Mouse (Mus musculus) NIH3T3 (cell line): ENCODE measurements around the gene Atf1.

ENCODE experiments used
- DNase-seq: peaks from one replicate; pipeline ENCODE4 v3.0.0-alpha.2; 2012; ENCODE audit warnings: low read depth

Atf1 gene

DNA sequence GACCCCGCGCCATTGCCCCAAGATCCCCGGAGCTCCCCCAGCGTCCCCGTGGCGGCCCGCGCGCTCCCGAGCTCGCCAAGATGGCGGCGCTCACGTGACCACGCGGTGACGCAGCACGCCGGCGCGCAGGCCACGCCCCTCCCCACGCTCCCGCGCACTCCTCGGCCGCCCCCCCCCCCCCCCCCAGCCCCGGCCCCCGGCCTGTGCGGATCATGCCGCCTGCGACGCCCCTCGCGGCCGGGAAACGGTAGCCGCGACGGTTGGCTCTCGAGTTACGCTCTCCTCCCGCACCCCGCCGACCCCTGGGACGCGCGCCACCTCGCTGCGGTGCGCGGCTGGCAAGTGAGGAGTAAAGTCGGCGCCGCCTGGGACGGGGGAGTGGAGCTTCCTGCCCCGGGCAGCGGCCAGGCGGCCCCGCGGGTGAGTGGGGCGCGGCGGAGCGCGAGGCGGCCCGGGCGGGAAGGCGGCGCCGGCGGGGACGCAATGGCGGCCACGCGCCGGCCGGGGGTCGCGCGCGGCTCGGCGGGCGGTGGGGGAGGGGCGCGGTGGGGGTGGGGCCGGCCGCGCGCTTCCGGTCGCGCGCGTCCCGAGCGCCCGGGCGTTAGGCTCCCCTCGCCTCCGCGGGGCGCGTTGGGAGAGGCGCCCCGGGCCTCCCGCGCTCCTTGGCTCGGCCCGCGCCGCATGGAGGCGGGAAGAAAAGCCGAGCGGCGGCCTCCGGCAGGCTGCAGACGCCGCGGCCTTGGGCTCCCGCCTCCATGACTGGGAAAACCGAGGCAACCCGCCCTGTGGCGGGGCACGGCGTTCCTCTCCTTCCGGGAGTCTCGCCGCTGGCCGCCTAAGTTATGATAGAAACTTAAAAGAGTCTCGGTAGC lies at the start of gene Atf1:
Gene Atf1, plus strand, starts transcription at position 157 of the 872 bp plus-strand sequence.
- DNase-seq, result peak; percentile 96

DNA sequence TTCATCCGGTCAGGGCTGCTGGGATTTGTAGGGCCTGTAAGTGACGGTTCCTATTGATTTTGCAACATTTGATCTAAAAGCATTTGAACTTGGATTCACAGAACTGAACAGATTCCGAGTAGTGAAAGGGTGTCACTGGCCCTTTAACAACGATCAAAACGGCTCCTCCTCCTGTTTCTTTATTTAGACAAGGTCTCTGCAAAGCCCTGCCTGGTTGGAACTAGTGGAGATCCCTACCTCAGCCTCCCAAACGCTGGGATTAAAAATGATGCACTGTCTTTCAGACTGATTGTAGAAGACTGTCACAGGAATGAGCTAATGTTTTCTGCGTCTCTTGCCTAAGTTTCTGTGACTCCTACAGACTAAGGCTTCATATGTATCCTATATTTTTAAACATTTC lies 49.1 kb upstream of the Atf1 start:
- no peak for DNase-seq

DNA sequence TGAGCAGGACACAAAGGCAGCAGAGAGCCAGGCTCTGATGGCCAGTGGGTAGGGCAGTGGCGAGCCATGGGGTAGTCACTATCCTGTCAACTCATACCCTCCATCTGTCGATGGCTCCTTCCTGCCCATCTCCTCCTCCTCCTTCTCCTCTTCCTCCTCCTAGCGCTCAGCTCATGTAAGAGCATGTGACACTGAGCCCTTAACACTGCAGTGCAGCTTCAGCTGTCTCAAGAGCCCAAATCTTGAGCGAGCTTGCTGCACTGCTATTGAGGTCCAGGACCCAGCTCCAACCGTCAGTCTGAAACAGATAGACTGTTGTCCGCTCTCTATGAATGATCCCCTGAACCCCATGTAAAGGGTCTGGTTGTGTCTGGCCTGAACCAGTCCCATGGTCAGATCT lies 47.9 kb upstream of the Atf1 start:
- no peak for DNase-seq

DNA sequence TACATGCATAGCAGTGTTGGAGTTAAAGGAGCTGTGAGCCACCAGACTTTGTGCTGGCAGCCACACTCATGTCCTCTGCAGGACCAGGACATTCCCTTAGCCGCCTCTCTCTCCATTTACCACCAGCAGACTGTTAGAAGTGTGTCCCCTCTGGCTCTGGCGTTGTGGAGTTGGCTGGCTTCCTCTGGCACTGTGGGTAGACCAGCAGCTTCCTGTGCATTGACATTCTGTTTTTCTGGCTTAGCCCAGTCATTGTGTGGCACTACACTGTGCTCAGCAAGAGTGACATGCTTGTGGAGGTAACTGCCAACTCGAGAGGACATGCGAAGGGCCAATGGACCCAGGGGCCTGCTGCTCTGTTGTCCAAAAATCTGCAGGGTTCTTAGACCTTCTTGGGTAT lies 47.4 kb upstream of the Atf1 start:
- no peak for DNase-seq

DNA sequence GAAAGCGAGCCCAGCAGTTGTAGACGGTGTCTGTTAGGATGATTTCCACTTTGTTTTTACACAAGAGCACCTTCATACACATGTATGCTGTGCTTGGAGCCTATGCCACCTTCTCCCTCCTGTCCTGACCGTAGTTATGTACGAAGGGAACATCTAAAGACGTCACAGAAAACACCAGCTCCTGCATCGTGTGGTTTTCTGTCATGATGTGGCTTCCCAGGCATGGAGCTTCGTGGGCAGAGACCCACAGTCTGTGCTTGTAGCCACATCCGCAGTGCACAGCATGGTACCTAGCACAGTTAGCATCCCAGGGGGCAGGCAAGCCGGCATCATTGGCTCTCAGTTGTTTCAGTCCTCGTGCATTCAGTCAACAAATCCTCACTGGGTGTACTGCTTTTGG lies 45.8 kb upstream of the Atf1 start:
- no peak for DNase-seq

DNA sequence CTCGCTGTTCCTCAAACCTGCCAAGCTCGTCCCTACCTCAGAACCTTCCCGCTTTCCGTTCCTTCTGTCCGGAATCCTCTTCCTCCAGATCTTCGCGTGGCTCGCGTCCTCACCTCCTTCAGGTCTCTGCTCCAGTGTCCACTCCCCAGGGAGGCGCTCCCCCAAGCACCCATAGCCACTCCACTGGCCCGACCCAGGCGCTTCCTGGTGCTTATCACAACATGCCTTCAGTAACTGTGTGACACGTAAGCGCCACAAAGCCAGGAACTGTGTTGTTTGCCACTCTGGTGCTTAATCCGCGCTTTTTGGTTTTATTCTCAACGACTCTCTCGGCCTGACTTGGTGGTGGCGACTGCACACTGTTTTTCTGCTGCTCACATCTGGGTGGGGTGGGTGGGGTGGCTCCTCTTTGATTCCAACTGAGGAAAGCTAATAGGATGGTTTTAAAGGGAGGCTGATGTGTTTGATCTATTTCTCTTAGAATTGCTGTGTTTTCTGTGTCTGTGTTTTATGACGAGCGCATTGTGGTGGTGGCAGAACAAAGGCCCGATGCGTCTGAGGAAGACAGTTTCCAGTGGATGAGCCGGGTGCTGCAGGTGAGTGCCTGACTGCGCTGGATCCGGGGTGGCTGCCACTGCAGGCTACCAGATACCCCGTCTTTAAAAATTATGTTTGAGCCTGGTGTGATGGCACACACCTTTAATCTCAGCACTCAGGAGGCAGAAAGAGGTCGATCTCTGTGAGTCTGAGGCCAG lies 44.9 kb upstream of the Atf1 start:
- DNase-seq, result no peak

DNA sequence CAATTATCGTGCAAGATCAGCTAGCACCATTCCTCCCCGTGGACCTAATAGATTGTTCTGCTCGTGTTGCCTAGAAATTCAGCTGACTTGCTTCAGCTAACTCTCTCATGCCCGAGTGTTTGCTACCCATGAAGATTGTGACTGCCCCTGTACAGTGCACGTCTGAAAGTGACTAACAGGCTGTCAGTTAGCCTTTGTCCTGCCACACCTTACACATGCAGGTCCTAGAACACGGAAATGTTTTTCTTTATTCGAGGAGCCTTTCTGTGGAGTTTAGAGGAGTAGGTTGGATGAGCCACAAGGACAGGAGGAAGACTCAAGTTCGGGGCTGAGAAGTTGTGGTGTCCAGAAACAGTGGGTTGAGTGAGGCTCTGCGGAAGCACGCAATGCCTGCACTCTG lies 44.1 kb upstream of the Atf1 start:
- DNase-seq, result no peak

DNA sequence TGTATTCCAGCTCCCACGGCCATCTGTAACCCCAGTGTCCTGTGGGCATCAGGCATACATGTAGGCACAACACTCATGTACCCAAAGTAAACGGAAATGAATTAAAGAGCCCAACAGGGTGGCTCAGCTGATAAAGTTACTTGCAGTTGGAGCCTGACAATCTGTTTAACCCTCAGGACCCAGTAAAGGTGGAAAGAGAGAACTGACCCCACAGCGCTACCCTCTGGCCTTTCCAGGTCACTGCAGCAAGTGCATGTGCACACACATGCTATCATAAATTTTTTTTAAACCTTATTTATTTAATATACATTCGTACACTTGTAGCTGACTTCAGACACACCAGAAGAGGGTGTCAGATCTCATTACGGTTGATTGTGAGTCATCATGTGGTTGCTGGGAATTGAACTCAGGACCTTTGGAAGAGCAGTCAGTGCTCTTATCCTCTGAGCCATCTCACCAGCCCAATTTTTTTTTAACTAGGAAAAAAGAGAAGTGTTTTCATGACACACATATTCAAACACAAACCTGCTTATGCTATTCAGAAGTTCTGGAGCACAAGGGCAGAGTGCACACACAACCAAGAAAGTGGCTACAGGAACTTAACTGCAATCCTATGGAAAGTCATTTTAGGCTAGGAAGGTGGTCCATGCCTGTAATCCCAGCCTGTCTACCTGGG lies 42.7 kb upstream of the Atf1 start:
- DNase-seq, result peak; percentile 39

DNA sequence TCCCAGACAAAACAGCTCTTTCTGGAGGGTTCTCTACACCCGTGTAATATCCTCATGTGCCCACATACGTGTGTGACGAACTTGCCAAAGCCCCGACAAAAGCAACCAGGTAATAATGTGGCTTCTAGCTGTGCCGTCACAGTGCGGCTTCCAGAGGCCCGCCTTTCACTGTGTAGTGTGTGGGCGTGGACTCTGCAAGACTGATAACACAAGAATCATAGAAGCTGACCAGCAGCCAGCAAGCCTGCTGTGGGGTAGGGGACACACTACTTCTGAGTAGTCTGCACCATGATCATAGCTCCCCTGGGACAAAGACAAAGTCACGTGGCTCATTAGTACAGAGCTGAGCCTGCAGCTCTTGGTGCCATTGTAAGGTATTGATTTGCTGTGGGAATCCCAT lies 41.4 kb upstream of the Atf1 start:
- DNase-seq, result no peak

DNA sequence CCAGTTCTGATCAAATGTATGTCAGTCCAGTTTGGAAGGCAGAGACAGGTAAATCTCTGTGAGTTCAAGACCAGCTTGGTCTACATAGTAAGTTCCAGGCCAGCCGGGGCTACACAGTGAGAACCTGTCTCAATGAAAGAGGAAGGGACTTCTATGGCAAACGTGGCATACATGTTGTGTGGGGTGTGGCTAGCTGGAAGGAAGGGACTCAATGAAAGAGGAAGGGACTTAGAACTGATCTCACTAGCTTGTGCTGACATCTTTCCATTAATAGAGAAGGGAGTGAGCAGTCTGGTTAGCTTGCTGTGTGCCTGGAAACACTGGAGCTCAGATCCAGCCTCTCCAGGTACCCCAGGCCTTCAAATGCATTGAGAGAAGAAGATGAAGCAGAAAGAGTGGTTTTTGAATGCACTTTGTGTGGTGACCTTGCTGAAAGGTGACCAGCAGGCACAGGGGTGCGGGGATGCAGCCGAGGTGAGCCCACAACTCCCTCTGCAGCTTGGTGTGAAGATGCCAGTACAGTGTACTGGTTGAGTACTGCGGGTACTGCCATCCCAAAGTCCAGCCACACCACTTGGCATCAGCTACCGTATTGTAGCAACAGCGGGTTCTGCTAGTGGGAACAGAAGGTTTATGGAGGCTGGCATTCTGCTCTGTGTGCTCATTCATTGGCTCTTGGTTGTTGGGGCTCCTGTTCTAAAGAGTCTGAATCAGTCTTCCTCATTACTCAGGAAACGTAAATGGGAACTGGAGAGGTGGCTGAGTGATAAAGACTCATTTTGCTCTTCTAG lies 40.5 kb upstream of the Atf1 start:
- no peak for DNase-seq

DNA sequence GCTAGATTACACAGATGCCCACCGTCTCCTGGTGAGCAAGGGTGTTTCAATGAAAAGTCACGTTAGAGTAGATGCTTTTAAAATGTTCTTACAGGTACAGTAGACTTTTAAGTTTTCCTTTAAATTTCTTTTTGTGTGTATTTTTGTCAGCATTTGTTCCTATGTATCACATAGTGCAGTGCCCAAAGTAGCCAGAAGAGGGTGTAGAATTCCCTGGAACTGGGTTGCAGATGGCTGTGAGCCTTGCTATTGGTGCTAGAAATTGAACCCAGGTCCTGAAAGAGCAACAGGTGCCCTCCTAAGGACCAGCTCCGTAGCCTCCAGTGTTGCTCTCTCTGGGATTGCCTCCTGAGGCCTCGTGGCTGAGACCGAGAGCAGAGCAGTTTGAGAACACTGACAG lies 39.1 kb upstream of the Atf1 start:
- DNase-seq, result peak; percentile 22

DNA sequence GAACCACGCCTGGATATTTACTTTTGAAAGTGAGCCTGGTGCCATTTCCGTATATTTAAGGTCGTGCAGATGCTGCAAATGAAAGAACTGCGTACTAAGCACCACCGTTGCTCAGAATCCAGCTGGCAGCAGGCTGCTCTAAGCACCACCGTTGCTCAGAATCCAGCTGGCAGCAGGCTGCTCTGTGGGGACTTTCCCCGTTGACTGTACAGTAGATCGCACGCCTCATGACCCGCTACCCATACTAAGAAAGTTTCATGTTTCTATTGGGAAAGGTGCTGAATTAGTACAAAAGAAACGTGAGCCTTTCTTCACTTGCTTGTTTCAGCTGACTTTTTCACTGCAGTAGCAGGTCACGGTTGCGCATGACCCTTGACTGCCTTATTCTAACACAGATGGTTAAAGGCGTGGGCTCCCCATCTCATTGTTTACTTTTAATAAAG lies 38.6 kb upstream of the Atf1 start:
- DNase-seq, result peak; percentile 52

DNA sequence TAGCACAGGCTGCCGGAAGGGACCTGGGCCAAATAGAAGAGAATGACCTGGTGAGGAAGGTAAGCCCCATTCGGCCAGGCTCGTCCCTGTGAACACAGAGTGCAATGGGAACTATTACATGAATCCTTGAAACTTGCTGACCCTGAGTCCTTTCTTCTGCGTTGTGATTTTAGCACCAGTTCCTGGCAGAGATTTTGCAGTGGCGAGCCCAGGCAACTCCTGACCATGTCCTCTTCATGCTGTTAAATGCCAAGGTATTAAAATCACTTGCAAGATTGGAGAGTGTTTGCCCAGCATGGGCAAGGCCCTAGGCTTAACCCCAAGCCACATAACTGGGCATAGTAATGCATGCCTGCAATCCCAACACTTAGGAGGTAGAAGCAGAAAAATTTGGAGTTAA lies 37.5 kb upstream of the Atf1 start:
- DNase-seq, result no peak

DNA sequence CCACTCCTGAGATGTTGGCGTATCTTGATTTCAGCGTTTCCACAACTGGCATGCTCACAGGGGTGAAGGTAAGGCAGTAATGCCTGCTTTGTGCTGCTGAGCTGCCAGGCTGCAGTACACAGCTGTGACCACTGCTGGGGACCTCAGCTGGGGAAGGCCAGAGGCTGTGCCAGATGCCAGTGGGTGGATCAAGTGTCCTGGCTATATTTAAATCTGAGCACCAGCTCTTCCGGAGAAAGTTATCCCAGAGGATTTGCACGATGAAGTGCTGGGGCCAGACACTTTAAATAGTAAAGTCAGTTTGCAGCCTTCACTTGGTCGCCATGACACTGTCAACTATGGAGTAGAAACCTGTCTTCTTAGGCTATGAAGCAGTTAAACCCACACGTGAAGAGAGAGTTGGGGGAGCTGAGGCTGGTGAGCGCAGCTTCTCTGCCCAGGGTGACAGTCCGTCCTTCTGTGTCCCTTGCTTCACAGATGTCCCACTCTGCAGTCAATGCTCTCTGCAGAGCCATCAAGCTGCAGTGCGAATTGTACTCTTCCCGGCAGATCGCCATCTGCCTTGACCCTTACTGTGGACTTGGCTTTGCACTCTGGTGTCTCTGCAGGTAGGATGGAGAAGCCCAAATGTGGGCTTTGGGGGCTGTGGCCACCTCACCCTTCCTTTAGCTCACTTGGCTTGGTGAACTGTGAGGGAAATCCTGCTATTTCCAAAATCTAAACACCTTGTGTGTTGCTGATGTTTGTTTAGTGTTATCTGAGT lies 28.5 kb upstream of the Atf1 start:
- no peak for DNase-seq

DNA sequence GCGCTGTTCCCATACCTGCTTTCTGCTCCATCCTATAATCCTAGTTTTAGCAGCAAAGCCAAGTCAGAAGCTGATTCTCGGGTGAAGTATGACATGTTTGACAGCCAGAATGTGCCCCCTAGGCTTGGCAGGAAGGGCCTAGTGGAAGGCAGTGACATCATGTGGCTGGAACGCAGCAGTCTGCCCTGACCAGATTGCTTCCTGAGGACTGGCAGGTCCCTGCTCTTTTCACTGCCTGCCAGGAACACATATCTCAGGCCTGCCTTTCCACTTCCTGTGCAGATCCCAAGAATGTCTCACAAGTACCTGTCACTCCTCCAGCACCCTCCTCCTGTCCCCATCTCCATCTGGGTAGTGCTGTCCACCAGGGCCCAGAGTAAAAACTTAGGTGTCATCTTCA lies 27.8 kb upstream of the Atf1 start:
- DNase-seq, result peak; percentile 27

DNA sequence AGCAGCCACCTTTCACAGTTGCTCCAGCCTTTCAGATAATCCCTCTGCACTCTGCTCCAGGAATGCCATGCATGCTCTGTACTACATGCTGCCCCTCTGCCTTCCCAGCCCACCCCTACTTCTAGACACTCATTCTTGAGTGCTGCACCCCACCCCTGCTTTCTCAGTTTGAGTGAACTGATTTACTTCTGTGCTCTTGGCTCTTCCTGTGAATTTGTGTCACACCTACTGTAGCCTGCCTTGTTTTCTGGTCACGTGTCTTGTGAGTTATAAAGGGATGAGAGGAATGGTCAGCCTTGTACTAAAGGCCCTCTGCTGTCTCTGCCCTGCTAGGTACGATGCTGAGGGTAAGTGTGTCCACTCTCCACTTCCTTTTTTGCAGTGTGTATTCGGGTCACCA lies 25.8 kb upstream of the Atf1 start:
- no peak for DNase-seq

DNA sequence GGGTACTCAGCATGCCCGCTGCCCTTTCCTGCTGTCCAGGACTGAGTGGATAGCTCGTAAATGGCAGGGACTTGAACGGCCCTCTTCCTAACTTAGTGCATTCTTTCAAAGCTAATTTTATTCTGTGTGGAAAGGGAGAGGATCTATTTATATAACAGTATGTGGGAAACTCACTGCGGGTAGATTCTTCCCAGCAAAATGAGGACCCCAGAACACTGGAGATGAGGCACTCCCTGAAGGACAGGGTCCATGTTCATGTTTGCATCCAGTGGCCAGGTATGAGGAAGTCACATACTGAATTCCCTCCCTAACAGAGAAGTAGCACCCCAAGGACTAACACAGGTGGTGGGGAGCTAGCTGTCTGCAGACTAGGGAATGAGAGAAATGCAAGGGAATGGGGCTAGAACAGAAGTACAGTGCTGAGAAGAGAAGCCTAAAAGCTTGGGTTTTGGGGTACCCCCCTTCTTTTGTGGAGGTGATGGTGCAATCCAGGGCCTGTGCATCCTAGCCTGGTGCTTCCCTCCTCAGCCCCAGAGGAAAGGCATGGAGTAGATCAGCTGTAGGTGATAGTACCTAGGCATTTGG lies 25.1 kb upstream of the Atf1 start:
- no peak for DNase-seq

DNA sequence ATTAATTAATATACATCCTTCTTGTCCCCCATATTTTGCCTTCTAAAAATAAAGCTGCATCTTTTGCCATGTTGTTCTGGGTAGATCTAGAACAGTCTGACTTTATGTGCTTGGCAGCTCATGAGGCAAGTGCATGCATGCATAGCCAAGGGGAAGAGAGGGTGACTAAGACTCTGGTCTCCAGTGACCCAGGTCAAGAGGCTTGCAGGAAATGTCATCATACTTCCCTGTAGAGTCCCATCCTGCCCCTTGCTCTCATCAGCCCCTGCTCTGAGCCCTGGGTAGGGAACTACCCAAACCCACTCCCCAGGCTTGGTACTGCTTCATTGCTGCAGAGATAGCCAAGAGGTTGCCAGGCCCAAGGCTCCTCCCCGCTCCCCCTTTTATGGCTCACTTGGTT lies 23.0 kb upstream of the Atf1 start:
- no peak for DNase-seq

DNA sequence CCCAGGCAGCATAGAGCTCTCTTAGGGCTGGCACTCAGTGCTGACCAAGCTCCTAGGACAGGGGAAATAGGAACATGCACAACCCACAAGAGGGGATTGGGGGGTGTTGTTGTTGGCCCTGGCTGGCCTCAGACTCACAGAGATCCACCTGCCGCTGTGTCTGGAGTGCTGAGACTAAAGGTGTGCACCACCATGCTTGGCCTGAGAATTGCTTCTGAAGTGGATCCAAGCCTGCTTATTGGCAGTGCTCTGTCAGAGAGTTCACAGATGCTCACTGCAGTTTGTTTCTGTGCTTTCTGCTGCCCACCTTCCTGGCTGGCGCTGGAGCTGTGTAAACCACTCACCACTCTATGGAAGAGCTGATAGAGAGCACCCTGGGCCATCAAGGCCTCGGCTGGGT lies 17.6 kb upstream of the Atf1 start:
- DNase-seq, result no peak

DNA sequence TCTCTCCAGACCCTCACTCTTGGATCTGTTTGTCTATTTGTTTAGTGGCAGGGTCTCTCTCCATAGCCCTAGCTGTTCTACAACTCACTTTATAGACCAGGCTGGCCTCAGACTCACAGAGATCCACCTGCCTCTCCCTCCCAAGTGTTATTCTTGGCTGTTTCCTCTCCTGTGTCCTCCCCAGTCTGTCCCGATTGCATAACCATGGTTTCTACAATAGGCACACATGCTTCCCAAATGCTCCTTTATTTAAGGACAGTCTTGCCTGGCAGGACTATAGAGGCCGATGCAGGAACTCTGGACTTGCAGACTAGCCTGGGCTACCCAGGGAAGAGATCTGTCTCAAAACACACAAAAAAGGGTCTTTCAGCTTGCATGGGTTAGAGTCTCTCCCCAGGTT lies 14.3 kb upstream of the Atf1 start:
- DNase-seq, result no peak

DNA sequence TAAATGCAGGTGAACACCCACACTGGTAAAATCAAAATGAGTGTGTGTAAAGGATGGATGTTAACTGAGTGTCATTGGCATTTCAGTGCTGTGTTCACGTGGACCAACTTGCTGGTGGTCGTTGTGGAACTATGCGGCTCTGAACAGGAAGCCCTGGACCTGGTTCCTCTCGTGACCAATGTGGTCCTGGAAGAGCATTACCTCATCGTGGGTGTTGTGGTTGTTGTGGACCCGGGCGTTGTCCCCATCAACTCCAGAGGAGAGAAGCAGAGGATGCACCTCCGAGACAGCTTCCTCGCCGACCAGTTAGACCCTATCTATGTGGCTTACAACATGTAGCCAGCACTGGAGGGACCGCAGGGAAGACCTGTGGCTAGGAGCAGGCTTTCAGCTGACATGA lies 12.5 kb upstream of the Atf1 start:
- no peak for DNase-seq
